Mouse (Mus musculus) stomach, embryonic 16.5 days (tissue): ENCODE data around the gene Rras2. TPM values are rescaled to one million over a fixed set of nuclear protein-coding genes. Genes with fewer than 3 reads are reported as not detected.

Source experiments
- ATAC-seq: fragments of 200-750 bp; cut with Nextera tagmentation; 2 replicates; pipeline ENCODE4 v1.8.0; 2017; ENCODE audit warnings: moderate number of reproducible peaks, moderate TSS enrichment; ENCODE audit not compliant: insufficient read depth, low FRiP score
- H3K27ac ChIP-seq: fragments of 300-500 bp; sonication (generic); 2 replicates; pipeline ENCODE4 v1.5.1; 2014; ENCODE audit warnings: low read length
- H3K27me3 ChIP-seq: fragments of 300-500 bp; sonication (generic); 2 replicates; pipeline ENCODE4 v1.6.1; 2014; ENCODE audit warnings: low read length, control low read depth, mixed read lengths; ENCODE audit not compliant: control insufficient read depth, insufficient read depth
- H3K36me3 ChIP-seq: fragments of 300-500 bp; sonication (generic); 2 replicates; pipeline ENCODE4 v1.6.1; 2014; ENCODE audit warnings: low read length; ENCODE audit not compliant: control insufficient read depth, insufficient read depth
- H3K4me1 ChIP-seq: fragments of 300-500 bp; sonication (generic); 2 replicates; pipeline ENCODE4 v1.6.1; 2014; ENCODE audit warnings: low read length, control low read depth, mixed read lengths; ENCODE audit not compliant: control insufficient read depth, insufficient read depth
- H3K4me2 ChIP-seq: fragments of 300-500 bp; sonication (generic); 2 replicates; pipeline ENCODE4 v1.6.1; 2014; ENCODE audit warnings: low read depth, low read length, mixed read lengths
- H3K4me3 ChIP-seq: fragments of 300-500 bp; sonication (generic); replicated peaks from 2 replicates; pipeline ENCODE4 v1.5.1; 2014; ENCODE audit warnings: mild to moderate bottlenecking, low read length
- H3K9ac ChIP-seq: fragments of 300-500 bp; sonication (generic); 2 replicates; pipeline ENCODE4 v1.6.1; 2014; ENCODE audit warnings: low read length
- H3K9me3 ChIP-seq: fragments of 300-500 bp; sonication (generic); replicated peaks from 2 replicates; pipeline ENCODE4 v1.6.1; 2016; ENCODE audit warnings: low read length, control low read depth; ENCODE audit not compliant: control insufficient read depth
- WGBS: fragments of 180-500 bp; shearing (Covaris S2); extraction: QIAGEN DNeasy Blood & Tissue Kit; methylation state at CpG from one replicate; pipeline ENCODE4 v1.1.7; 2014; 5-methylcytosine and 5-hydroxymethylcytosine counted together
- polyA plus RNA-seq: library from polyadenylated mRNA; unstranded; fragments of >200 nt; fragmentation: Nextera tagmentation; extraction: Ambion mirVana; gene quantifications from 2 replicates; pipeline ENCODE4 v1.2.1, GENCODE M21; 2015

Rras2 gene
- polyA plus RNA-seq, 1 experiment from 2014 or later, result 22.9 TPM

DNA sequence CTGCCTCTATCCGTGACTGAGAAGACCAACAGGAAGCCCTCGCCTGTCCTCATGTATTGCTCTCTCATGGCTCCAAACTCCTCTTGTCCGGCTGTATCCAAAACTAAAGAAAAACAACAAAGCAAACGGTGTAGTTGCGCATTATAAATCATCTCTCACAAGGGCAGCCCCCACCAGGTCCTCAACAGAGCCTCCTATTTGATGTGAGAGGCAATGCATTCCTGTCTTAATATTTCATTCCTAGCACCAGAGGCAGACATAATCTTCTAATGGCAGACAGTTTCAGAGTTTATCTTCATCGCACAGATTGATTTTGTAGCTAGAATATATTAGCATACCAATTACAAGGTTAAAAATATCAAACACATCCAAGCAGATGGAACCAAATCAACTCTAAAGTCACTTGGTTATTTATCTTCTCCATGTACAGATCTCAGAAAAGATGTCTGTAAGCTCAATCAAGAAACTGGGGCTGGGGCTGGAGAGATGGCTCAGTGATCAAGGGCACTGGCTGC is 58.6 kb downstream of the Rras2 start:
- H3K4me3 ChIP-seq, result no peak overlapping the region
- H3K27ac ChIP-seq, result no peak overlapping the region
- no peak overlapping the region for H3K4me2 ChIP-seq
- no peaks in the 10 kb centered on the region; the same call in 1 of the 2 replicates for H3K36me3 ChIP-seq
- H3K4me1 ChIP-seq, result no peaks in the 10 kb centered on the region; the same call in 1 of the 2 replicates
- H3K9me3 ChIP-seq, result no peaks in the 10 kb centered on the region
- 83% methylated on average over 6 of the region's 6 CpGs for WGBS
- H3K9ac ChIP-seq, result no peak overlapping the region
- ATAC-seq, result no peak
- no peaks in the 10 kb centered on the region for H3K27me3 ChIP-seq

GRCm38 (mm10) chr7:114058166-114058565 is 59.4 kb downstream of the Rras2 start:
- no peak overlapping the region for H3K9ac ChIP-seq
- no peaks in the 10 kb centered on the region for H3K27me3 ChIP-seq
- H3K4me1 ChIP-seq, result no peaks in the 10 kb centered on the region
- no peak overlapping the region for H3K4me3 ChIP-seq
- WGBS, result 91% methylated on average over 16 of the region's 16 CpGs
- no peak overlapping the region for H3K27ac ChIP-seq
- no peak overlapping the region for H3K4me2 ChIP-seq
- no peak for ATAC-seq
- no peaks in the 10 kb centered on the region for H3K9me3 ChIP-seq
- no peaks in the 10 kb centered on the region; the same call in 1 of the 2 replicates for H3K36me3 ChIP-seq

- ATAC-seq, result no peak
- H3K9ac ChIP-seq, result no peak overlapping the region
- no peaks in the 10 kb centered on the region; the same call in 1 of the 2 replicates for H3K36me3 ChIP-seq
- H3K4me3 ChIP-seq, result no peak overlapping the region
- H3K27ac ChIP-seq, result peak overlapping the region; percentile 11; the same call in 1 of the 2 replicates
- WGBS, result 62% methylated on average over 4 of the region's 4 CpGs
- peaks cover 8% of the 10 kb centered on the region for H3K4me1 ChIP-seq
- H3K9me3 ChIP-seq, result no peaks in the 10 kb centered on the region
- no peak overlapping the region for H3K4me2 ChIP-seq
- H3K27me3 ChIP-seq, result no peaks in the 10 kb centered on the region
Measured at GRCm38 (mm10) chr7:114053720-114054119, 63.9 kb downstream of the Rras2 start.

DNA sequence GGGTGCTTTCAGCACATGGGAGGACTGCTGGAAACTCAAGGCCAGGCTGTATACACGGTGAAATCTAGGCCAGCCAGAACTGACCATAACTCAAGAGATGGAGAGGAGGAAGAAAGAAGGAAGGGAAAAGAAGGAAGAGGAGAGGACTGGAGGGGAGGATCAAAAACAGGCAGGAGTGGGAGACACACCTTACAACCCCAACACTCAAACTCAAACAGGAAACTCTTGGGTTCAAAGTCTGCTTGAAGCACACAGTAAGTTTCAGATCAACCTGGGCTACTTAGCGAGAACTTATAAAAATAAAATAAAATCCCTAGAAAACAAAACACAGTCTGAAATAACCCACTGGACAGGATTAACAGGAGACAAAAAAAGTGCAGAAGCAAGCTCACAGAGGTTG is 71.8 kb downstream of the Rras2 start:
- H3K27ac ChIP-seq, result no peak overlapping the region
- no peak overlapping the region for H3K4me3 ChIP-seq
- no peaks in the 10 kb centered on the region for H3K36me3 ChIP-seq

DNA sequence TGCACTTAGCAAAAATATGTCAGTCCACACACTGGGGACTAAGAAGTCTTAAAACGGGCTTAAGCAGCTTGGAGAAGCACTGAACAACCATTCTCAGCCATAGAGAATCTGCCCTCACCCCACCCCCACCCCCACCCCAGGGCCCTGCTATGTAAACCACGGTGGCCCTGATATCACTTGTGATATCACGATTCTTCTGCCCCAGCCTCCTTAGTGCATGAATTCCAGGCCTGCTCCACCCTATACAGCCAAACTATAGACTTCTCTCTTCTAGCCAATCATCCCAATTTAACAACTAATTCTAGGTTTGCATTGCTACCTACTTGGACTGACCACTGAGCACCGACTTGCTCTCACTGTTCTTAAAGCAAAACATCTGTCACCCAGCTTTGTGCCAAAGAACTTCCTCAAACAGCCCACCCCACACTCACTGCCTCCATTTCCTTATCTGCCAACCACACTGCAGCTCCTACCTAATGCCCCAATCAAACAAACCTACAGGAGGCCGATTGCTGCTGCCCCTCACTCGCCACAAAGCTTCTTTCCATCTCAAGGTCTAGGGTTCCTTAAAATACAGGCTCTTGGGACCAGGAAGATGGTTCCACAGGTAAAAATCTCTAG is 73.5 kb downstream of the Rras2 start:
- Histone ChIP-seq H3K4me3 (no peak overlapping the region), H3K9ac (no peak overlapping the region), H3K27ac (peak overlapping the region; percentile 21; the same call in 1 of the 2 replicates), H3K27me3 (no peaks in the 10 kb centered on the region), H3K4me1 (peaks cover 16% of the 10 kb centered on the region), H3K36me3 (no peaks in the 10 kb centered on the region), H3K9me3 (no peaks in the 10 kb centered on the region), H3K4me2 (no peak overlapping the region)
- 52% methylated on average over 6 of the region's 6 CpGs for WGBS
- peak; percentile 3; the same call in 1 of the 2 replicates for ATAC-seq

More for the DNA sequence above, 71.8 kb downstream of the Rras2 start:
- H3K27me3 ChIP-seq, result no peaks in the 10 kb centered on the region
- H3K9me3 ChIP-seq, result no peaks in the 10 kb centered on the region
- H3K9ac ChIP-seq, result no peak overlapping the region
- ATAC-seq, result no peak
- H3K4me2 ChIP-seq, result no peak overlapping the region
- H3K4me1 ChIP-seq, result peaks cover 16% of the 10 kb centered on the region
- 50% methylated on average over 2 of the region's 2 CpGs for WGBS

DNA sequence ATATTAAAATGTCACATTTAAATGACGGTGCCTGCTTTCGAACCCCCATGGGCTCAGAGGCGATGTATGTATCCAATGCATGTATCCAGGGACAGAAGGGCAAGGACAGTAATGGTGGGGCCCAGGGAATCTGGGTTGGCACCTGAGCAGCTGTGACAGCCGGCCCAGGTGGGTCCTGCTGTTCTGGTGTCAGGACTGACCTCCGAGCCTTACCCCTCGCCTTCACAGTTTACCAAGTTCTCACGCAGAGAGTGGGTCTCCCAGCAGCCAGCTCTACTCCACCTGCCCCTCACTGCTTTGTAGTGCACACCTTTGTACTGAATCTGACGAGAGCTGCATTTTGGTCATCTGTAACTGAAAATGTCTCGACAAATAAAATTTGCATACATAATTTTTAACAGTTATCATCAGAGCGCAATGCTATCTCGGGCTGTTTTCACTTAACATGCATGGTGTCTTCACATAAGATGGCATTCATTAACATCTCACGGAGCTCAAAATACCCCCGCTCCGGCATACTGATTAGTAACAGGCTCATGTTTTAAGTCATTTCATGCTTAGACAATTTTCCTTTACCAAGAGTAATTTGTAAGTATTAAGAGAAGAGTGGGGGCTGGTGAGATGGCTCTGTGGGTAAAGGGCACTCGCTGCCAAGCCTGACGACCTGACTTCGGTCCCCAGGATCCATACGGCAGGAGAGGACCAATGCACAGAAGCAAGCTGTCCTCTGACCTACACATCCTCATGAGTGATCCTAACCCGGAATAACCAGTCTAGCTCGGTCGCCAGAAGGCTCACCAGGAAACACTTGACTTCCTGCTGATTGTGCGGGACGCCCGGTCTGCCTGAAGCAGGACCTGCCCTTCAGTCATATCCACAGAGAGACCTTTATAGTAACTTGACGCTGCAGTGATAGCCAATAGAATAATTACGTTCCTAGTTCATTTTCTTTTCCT is 74.3 kb downstream of the Rras2 start:
- no peak overlapping the region for H3K4me2 ChIP-seq
- 77% methylated on average over 26 of the region's 26 CpGs for WGBS
- no peaks in the 10 kb centered on the region for H3K36me3 ChIP-seq
- no peak overlapping the region for H3K27ac ChIP-seq
- no peaks in the 10 kb centered on the region for H3K9me3 ChIP-seq
- H3K4me1 ChIP-seq, result peaks cover 16% of the 10 kb centered on the region
- no peak overlapping the region for H3K4me3 ChIP-seq
- no peaks in the 10 kb centered on the region for H3K27me3 ChIP-seq
- H3K9ac ChIP-seq, result no peak overlapping the region
- peak; percentile 78; the same call in 1 of the 2 replicates for ATAC-seq

DNA sequence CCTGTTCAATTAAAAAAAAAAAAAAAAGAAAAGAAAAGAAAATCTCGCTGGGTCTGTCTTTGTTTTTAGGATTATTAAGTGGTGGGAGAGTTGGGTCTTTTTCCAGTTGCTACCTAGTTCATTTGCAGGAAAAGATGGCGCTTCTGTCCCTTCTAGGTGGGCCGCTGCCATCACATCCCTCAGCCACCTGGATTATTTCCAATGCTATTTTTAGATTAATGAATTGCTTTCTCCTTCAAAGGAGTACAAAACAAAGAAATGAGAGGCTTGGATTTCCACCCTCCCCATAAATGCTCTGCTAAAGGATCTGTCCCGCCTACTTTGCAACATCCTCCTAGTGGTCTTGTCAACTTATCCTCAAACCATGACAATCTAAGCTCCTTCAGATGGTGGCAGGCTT is 76.2 kb downstream of the Rras2 start:
- Histone ChIP-seq H3K4me2 (no peak overlapping the region), H3K9ac (no peak overlapping the region), H3K4me3 (no peak overlapping the region), H3K36me3 (no peaks in the 10 kb centered on the region), H3K4me1 (peaks cover 16% of the 10 kb centered on the region), H3K27ac (no peak overlapping the region), H3K27me3 (no peaks in the 10 kb centered on the region), H3K9me3 (no peaks in the 10 kb centered on the region)
- ATAC-seq, result no peak
- 85% methylated on average over 4 of the region's 4 CpGs for WGBS

- H3K9me3 ChIP-seq, result no peaks in the 10 kb centered on the region
- no peaks in the 10 kb centered on the region for H3K36me3 ChIP-seq
- no peak overlapping the region for H3K4me2 ChIP-seq
- peaks cover 4% of the 10 kb centered on the region; the same call in 1 of the 2 replicates for H3K4me1 ChIP-seq
- H3K4me3 ChIP-seq, result no peak overlapping the region
- no peaks in the 10 kb centered on the region for H3K27me3 ChIP-seq
- no peak overlapping the region for H3K27ac ChIP-seq
- ATAC-seq, result no peak
- no peak overlapping the region for H3K9ac ChIP-seq
- WGBS, result 86% methylated on average over 4 of the region's 4 CpGs
Measured at GRCm38 (mm10) chr7:114037237-114037636, 80.3 kb downstream of the Rras2 start.

DNA sequence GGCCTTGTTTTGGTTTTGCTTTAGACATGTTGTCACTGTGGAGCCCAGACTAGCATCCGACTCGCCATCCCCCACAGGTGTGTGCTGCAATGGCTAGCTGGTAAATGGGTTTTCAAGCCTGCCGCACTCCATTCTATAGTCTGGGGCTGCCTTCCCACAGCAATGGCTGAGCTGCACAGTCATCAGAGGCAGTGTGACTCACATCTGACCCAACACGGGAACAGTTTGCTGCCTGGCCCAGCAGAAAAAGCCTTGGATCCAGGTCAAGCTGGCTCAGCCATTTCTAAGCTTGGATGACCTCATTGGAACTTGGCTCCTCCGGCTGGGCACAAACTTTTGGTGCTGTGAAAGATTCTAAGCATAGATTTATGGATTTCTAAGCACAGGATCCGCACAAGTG is 88.0 kb downstream of the Rras2 start:
- Histone ChIP-seq H3K4me2 (no peak overlapping the region), H3K27ac (no peak overlapping the region), H3K36me3 (no peaks in the 10 kb centered on the region), H3K4me3 (no peak overlapping the region), H3K9me3 (no peaks in the 10 kb centered on the region), H3K4me1 (no peaks in the 10 kb centered on the region), H3K9ac (no peak overlapping the region), H3K27me3 (no peaks in the 10 kb centered on the region)
- WGBS, result 73% methylated on average over 6 of the region's 6 CpGs
- no peak for ATAC-seq
